Mouse (Mus musculus) heart, postnatal 10 days (tissue): ENCODE measurements around the gene Elof1. TPM values are rescaled to one million over a fixed set of nuclear protein-coding genes. Genes with fewer than 3 reads are reported as not detected.
"Not testable (repeated sequence)": the region's sequence is repeated elsewhere in the genome, so short reads cannot be mapped to it uniquely, and the experiment has no call there.

Source experiments
- DNase-seq, 2 experiments: peaks; one replicate each; pipeline ENCODE4 v3.0.0; 2021
- intact Hi-C: fragments of 180-260 bp; cut with DNase I; formaldehyde crosslinking; loops from one replicate; pipeline ENCODE4 v1.15.1; 2025
- total RNA-seq, 2 experiments: library from RNA; stranded (reverse); gene quantifications; 2 replicates each; pipeline ENCODE4 v1.2.3; 2021

Elof1 gene
- total RNA-seq, 2 experiments from 2014 or later: 43.5 to 44.0 TPM

DNA sequence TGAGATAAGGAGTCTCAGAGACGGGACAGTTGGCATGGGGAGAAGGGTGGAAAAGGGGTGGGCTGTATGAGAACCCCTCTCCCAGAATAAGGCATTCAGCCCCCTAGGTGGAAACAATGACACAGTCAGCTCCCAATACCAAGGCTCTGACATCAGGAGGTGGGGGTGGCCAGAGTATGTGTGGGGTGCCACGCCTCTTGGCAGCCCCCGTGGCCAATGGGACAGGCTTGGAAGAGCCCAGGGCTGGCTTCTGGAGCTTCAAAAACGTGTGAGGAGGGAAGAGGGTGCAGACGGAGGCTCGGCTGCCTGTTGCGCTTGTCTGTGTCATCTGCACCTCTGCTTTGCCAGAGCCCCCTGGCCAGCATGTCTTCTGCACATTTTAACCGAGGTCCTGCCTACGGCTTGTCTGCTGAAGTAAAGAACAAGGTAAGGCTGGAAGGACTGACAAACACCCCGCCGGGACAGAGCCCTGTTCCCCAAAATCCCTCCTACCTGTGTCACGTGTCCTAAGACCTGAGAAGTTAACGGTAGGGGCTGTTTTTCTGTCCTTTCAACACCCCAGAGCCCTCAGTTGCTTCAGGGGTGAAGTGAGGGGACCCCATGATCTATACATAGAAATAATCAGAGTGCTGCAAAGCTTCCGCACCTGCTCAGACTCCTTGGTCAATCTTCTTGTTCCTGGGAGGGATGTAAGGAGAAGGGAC is 17.8 kb downstream of the Elof1 start, which contains the start of gene Cnn1:
TSS of gene Cnn1 (plus strand) at position 224 of the 704 bp plus-strand sequence.
- DNase-seq: peak; percentile 30 to 55
- intact Hi-C loops: no loop called here

DNA sequence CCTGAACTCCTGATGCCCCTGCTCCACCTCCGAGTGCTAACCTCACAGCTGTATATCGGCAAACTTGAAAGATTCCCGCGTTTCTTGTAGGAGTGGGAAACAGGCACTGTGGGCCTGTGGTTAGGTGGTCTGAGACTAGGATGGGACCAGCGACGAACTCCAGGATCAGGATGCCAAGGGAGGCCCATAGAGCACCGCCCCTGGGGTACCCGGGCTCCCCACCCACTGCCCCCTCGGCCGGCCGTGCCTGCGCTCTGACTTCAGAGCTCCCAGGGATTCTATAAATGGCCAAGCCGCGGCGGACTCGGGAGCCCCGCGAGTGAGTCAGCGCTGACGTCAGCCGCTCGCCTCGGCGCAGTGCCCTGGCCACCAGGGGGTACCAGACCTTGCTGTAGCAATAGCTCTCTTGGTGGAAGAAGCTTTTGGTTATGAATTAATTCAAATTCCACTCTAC is 21.1 kb downstream of the Elof1 start:
- intact Hi-C loops: loop anchor here (1.0 to 2.0 kb wide), 2 partner anchors 21 to 47 kb away; partner anchors contain the start of gene Elof1
- DNase-seq: peak; percentile 91 to 93

DNA sequence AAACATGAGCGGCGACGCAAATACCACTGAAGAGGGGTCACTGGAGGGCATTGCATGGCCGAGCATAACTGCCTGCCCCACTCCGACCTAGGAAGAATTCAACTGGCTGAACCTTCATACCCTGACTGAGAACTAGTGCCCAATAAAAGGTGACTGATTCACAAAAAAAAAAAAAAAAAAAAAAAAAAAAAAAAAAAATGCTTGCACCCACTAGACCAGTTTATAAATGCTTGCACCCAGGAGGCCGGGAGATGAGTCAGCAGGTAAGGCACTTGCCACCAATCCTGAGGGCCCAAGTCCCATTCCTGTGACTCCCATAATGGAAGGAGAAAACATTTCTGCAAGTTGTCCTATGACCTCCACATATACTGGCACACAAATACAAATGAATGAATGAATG is 24.2 kb downstream of the Elof1 start:
- DNase-seq: no peak
- intact Hi-C loops: no loop called here

DNA sequence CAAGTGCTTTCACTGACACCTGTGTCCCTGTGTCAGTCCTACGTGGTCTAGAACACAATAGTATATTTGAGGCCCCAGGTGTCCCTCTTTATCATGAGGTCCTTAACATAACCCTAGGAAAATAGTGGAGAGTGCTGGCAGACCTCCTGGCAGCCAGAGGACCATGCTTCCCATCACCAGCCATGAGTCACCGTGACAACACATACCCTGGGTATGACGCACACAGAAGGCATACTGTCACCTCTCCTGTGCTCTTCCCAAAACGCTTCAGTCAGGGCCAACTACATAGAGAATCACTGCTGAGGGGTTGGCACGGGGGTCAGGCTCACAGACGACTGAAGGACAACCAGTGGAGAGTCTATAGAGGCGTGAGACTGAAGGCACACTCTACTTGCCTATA is 27.0 kb downstream of the Elof1 start:
- intact Hi-C loops: no loop called here
- DNase-seq: no peak

DNA sequence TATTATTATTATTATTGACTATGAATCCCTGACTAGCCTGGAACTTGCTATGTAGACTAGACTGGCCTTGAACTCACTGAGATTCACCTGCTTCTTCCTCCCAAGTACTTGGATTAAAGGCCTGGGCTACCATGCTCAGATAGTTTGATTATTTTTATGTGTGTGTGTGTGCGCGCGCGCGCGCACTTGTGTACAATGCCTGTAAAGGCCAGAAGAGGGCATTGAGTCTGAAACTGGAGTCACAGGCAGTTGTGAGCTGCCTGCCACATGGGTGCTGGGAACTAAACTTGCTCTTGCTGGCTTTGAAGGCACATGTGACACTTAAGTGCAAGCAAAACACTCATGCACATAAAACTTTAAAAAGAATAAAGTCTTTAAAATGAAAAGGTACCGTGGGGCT is 27.7 kb downstream of the Elof1 start:
- DNase-seq: no peak
- intact Hi-C loops: no loop called here

DNA sequence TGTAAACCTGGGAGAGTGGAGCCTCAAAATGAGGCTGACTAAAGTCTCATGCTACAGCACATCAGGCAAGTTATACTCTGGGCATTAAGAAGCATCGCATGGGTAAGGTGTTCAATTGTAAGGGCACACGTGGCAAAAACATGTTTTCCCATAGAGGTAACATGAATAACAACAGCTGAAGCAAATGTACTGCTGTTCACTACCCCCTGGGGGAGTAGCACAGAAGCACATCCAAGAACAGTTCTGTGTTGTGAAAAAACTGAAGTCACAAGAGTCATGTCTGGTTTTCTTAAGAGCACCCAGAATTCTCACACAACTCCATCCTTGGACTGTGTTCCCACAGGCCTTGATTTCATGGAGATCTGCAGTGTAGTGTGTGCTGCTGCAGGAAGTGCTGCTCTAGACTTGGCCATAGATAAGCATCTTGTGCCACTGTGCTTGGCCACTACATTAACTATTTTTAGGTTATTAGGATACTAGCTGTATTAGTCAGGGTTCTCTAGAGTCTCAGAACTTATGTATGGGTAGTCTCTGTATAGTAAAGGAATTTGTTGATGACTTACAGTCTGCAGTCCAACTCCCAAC is 29.8 kb downstream of the Elof1 start:
- no peak for DNase-seq
- intact Hi-C loops: no loop called here

DNA sequence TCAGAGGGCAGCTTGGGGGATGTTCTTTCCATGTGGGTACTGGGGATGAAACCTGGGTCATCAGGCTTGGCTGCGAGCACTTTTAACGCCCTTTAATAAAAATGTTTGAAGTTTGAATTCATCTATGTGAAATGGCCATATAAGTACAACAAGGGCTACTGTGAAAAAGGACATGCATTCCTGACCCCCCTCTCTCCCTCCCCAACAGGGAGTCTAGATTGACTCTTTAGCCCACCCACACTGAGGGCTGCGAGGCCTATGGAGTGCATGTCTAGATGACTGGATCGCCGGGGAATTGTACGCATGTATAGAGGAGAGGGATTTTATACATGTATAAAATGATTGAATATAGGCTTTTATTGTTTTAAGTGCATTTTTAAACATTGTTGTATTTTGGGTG is 31.0 kb downstream of the Elof1 start:
- DNase-seq: no peak
- intact Hi-C loops: no loop called here

DNA sequence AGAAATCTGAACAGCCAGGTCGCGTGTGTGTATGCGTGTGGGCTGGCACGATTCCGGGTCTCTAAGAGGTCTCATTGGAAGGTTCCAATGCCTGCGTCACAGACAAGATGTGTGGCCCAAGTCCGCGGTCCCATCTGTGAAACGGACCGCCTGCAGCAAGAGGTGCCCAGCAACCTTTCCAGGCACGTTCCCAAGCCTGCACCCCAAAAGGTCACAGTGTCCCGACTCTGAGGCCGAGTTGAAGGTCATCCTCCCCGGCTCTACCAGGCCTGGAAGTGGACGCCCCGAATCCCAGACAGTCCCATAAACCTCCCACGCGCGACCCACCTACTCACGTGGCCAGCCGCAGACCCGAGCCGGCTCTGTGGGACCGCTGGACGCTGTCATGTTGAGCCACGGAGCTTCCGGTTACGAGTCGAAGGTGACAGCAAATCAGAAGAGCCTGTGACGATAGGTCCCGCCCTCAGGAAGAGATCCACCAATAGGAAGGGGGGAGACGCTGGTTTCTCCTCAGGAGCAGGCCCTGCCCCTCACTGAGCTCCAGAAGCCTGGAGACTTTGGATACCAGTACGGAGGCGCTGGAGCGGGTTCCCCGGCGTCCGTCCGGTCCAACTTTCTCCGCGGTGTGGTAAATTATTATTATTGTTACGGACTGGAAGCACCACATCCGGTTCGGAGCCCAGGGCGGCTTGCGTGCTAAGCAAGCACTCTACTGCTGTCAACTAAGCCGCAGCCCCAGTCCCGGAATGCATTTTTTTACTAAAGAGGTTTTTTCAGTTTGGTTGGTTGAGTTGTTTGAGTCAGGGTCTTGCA is 31.7 kb downstream of the Elof1 start, which contains the start of gene Ecsit:
TSS of gene Ecsit (minus strand) at position 417 of the 813 bp plus-strand sequence.
- intact Hi-C loops: no loop called here

DNA sequence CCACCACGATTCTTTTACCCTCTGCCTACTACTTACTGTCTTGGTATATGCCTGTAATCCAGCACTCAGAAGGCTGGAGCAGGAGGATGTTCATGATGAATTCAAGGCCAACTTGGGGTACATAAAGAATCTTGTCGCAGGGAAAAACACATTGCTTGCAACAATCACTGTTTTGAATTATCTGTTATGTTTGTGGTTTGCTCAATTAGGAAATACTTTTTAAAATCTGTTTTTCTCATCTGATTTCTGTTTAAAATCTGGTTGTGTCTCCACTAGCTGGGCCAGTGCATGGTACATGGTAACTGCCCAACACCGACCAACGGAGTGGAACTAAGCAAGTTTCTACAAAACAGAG is 32.3 kb downstream of the Elof1 start:
- no peak for DNase-seq
- intact Hi-C loops: no loop called here

More for the DNA sequence above, 31.7 kb downstream of the Elof1 start, which contains the start of gene Ecsit:
- DNase-seq: peak; percentile 96 to 97

DNA sequence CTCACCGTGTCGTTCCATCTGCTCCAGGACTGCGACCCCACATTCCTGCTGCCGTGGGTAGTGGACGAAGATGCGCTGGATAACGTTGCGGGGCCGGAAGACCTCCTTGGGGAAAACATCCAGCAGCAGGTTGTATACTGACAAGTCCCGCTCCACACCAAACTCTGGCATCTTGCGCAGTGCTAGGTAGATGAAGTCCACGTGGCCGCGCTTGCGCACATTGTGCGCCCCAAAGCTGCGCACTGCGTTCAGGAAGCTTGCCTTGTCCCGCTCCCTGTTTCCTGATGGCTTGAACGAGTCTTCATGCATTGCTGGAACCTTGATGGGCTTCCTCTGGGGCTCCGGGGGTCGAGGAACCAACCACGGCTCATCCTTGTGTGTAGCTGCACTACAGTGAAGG is 40.7 kb downstream of the Elof1 start:
- DNase-seq: no peak
- intact Hi-C loops: no loop called here

DNA sequence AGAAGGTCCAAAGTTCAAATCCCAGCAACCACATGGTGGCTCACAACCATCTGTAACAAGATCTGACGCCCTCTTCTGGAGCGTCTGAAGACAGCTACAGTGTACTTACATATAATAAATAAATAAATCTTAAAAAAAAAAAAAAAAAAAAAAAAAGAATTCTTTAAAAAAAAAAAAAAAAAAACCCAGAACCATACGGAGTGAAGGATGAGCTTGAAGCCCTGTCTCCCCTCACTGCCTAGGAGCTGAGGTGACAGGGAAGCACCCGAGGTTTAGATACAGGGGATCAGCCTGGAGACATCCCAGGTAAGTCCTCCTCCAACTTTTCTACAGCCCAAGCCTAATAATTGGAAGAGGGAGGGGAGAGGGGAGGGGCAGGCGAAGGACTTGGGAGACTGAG is 41.2 kb downstream of the Elof1 start:
- intact Hi-C loops, DNase-seq: not testable (repeated sequence)

DNA sequence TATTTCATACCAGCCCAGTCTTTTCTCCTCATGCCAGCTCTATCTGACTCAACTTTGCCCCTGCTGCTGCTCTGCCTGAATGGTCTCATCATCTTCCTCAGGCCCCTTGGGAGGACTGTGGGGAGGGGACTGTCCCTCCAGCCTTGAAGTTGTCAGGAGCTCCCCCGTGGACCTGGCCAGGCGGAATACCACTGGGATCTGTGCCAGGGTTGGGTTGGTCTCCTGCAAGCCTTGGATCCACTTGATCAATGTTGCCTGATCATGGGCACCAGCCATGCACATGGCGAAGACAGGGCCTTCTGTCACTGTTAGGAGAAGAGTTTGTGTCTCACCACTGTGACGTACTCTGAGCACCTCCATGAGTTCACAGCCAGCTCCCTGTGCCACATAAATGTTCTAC is 44.7 kb downstream of the Elof1 start:
- no peak for DNase-seq
- intact Hi-C loops: no loop called here

DNA sequence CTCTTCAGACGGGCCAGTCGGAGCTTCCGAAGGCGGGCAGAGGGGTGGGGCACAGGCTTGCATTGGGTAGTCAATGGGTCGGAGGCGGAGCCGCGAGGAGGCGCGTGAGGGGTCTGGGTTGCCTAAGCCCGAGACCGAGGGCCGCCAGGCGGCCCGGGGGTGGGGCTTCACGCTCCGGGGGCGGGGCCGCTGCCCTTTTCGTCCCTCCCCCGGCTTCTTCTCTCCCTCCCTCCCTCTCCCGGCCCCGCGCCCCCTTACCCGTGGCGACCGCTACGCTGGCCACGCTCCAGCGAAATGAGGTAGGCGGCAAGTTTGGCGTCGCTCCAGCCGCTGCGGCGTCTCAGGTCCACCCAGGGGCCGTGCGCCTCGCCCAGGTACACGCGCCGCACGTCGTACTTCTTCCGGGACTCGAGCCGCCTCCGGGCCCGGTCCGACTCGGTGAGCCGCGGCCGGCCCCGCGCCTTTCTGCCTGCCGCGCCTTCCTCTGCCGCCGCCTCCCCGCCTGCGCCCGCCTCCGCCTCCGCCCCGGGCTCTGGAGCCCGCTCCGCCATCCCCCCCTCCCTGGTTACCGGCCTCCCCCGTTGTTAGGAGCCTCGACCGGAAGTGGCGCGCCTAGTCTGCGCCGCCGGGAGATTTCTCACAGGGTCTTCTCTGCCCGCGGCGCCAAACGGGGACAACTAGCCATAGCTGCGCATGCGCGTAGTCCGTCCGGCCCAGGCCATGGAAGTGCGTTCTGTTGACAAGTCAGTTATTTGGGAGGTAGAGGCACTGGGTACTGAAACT is 46.0 kb downstream of the Elof1 start, which contains the start of the genes Gm49318 and Zfp653:
TSS of gene Gm49318 (minus strand) at position 469 of the 783 bp plus-strand sequence.
TSS of gene Zfp653 (minus strand) at position 586 of the 783 bp plus-strand sequence.
- intact Hi-C loops: no loop called here
- DNase-seq: peak; percentile 97 to 98

DNA sequence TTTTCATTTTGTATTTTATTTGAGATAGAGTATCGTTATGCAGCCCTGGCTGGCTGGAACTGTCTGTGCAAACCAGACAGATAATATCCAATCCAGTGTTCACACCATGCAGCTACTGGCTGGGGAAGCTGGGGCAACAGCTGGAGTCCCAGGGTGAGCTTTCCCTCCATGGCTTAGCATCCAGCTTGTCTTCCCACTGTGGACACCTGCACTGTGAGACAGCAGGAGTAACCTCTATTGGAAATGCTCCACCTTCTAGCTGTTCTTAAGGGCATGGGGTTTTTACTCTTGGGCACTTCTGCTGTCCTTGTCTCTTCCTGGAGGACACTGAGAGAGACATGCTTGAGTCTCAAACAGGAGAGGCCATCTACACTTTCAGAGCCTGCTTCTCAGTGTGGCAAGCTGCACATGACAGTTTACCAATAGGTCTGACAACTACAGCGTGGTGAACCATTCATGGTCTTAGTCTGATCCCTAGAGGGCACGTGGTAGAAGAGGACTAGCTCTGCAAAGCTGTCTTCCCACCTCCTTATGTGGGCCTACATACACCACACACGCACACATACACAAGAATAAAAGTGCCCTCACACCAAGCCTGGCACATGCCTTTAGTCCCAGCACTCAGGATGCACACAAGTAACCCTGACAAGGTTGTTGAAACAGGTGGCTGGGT is 47.0 kb downstream of the Elof1 start:
- intact Hi-C loops: loop anchor here (10.0 kb wide), 1 partner anchor 335 kb away; no protein-coding TSS in a partner anchor
- DNase-seq: no peak

DNA sequence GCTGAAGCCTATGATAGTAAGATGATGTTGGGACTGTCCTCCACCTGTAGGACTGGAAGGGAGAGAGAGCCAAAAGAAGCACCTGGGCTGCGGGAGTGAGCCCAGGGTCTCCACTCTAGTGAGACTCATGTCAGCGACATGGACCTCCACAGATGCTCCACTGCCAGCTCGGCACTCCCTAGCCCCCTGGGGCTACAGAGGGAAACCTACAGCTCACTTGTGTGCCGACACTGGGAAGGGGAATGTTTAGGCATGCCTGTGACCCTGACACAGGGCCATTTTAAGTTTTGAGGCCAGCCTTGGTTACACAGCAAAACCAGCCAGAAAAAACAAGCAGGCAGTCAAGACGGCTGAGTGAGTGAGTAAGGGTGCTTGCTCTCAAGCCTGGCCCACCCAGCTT is 49.8 kb downstream of the Elof1 start:
- no peak for DNase-seq
- intact Hi-C loops: loop anchor here (10.0 kb wide), 1 partner anchor 338 kb away; no protein-coding TSS in a partner anchor

DNA sequence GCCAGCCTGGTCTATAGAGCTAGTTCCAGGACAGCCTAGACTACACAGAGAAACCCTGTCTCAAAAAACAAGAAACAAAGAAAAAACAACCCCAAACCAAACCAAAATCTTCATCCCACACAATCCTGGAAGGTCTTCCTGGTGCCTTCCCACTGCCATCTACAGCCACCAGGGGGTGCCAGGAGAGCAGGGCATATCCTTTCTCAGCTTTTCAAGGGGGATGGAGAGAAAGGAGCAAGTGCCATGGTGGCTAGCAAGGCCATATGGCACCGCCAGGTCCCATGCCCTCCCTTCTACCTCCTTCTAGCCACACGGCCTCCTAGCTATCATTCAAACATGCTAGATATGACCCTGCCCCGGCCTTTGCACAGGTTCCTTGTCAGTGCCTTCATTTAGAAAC is 50.5 kb downstream of the Elof1 start:
- DNase-seq: peak; percentile 59 to 76
- intact Hi-C loops: loop anchor here (1.0 to 10.0 kb wide), 3 partner anchors 77 to 338 kb away; no protein-coding TSS in a partner anchor

DNA sequence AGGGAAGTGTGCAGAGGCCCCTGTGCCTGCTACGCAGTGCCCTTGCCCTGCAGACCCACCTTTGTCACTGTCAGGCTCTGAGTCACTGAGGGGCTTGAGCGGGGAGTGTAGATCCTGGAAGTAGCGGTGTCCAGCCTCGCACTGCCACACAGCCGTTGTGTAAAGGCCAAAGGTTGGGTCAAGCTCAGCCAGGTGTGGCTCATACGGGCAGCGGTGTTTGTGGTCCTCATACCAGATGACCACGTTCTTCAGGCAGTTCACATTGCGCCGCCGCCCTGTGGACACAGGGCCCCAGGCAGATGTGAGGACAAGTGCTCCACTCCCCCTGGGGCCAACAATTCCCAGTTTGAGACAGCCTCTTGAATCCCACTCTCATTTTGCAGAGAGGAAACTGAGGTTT is 51.3 kb downstream of the Elof1 start:
- DNase-seq: no peak
- intact Hi-C loops: loop anchor here (1.0 to 10.0 kb wide), 3 partner anchors 78 to 339 kb away; no protein-coding TSS in a partner anchor

DNA sequence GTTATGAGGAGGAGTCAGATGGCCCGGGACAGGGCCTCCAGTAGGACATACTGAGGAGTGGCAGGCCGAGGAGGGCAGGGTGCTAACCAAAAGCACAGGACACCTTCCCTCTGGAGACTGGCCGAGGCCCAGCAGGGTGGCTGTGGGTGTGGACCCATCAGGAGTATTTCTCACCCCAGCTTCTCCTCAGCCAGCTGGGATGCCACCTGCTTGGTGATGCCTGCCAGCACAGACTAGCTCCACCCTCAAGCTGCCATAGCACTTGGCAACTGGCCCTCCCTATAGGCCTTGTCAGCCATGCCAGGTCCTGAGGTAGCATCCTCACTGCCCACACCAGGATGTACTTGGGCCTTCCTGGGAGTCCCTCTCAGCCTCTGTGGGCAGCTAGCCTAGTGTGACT is 52.6 kb downstream of the Elof1 start:
- intact Hi-C loops: loop anchor here (10.0 kb wide), 1 partner anchor 340 kb away; no protein-coding TSS in a partner anchor
- no peak for DNase-seq
